Mouse (Mus musculus): Measurements from ENCODE around the gene Kiss1r. TPM values are rescaled to one million over a fixed set of nuclear protein-coding genes. Genes with fewer than 3 reads are reported as not detected.

Gene Kiss1r
- total RNA-seq, 2 experiments from 2014 or later, result 0.41 to 0.56 TPM

GRCm38 (mm10) chr10:79897316-79898245 lies 19.2 kb upstream of the Kiss1r start:
- no peak for DNase-seq (ENCODE audit: low spot score in 2 of 2)

GRCm38 (mm10) chr10:79900951-79901410 lies 15.8 kb upstream of the Kiss1r start:
- DNase-seq (ENCODE audit: low spot score in 2 of 2), result no peak

- no peak for DNase-seq (ENCODE audit: low spot score in 2 of 2)
These were observed 10.1 kb upstream of the Kiss1r start for GRCm38 (mm10) chr10:79906712-79907111.

- no peak for DNase-seq (ENCODE audit: low spot score in 2 of 2)
These were observed 9.4 kb upstream of the Kiss1r start for GRCm38 (mm10) chr10:79907415-79907814.

- peak; percentile 90 to 95 for DNase-seq (ENCODE audit: low spot score in 2 of 2)
These were observed 8.3 kb upstream of the Kiss1r start, which contains the start of gene Med16 for GRCm38 (mm10) chr10:79908167-79909091. TSS of gene Med16 (minus strand) at chr10:79908923.

GRCm38 (mm10) chr10:79909092-79909922 lies 7.5 kb upstream of the Kiss1r start:
- DNase-seq (ENCODE audit: low spot score in 2 of 2), result no peak

GRCm38 (mm10) chr10:79910556-79910955 lies 6.2 kb upstream of the Kiss1r start, which contains the start of gene Gm26602:
TSS of gene Gm26602 (plus strand) at chr10:79910856.
- no peak for DNase-seq (ENCODE audit: low spot score in 2 of 2)

GRCm38 (mm10) chr10:79912412-79912811 lies 4.4 kb upstream of the Kiss1r start:
- no peak for DNase-seq (ENCODE audit: low spot score in 2 of 2)

- no peak for DNase-seq (ENCODE audit: low spot score in 2 of 2)
These were observed 2.4 kb upstream of the Kiss1r start for GRCm38 (mm10) chr10:79914131-79914947.

- DNase-seq (ENCODE audit: low spot score in 2 of 2), result no peak
These were observed 1.7 kb upstream of the Kiss1r start for GRCm38 (mm10) chr10:79914948-79915596.

GRCm38 (mm10) chr10:79916081-79916480 lies 690 bp upstream of the Kiss1r start:
- DNase-seq (ENCODE audit: low spot score in 2 of 2), result no peak

GRCm38 (mm10) chr10:79917532-79918100 lies 845 bp downstream of the Kiss1r start:
- no peak for DNase-seq (ENCODE audit: low spot score in 2 of 2)

GRCm38 (mm10) chr10:79918231-79919078 lies 1.7 kb downstream of the Kiss1r start:
- DNase-seq (ENCODE audit: low spot score in 2 of 2), result no peak

- no peak for DNase-seq (ENCODE audit: low spot score in 2 of 2)
These were observed 2.6 kb downstream of the Kiss1r start for GRCm38 (mm10) chr10:79919251-79919849.

- no peak for DNase-seq (ENCODE audit: low spot score in 2 of 2)
These were observed 3.5 kb downstream of the Kiss1r start for GRCm38 (mm10) chr10:79920056-79920890.

GRCm38 (mm10) chr10:79920958-79921535 lies 4.3 kb downstream of the Kiss1r start, which contains the start of gene R3hdm4:
TSS of gene R3hdm4 (minus strand) at chr10:79921208.
- no peak for DNase-seq (ENCODE audit: low spot score in 2 of 2)
